Mouse (Mus musculus) erythroblast, embryonic 14.5 days (primary cell): ENCODE data around the gene Slc29a1. TPM values are rescaled to one million over a fixed set of nuclear protein-coding genes. Genes with fewer than 3 reads are reported as not detected.

Experiments used
- H3K27me3 ChIP-seq: 2 replicates; pipeline ENCODE4 v1.6.1; 2012; ENCODE audit warnings: inconsistent platforms; ENCODE audit not compliant: control insufficient read depth
- H3K36me3 ChIP-seq: 2 replicates; pipeline ENCODE4 v1.6.1; 2012; ENCODE audit warnings: mild to moderate bottlenecking, inconsistent platforms; ENCODE audit not compliant: control insufficient read depth
- H3K4me1 ChIP-seq: 2 replicates; pipeline ENCODE4 v1.6.1; 2012; ENCODE audit warnings: inconsistent platforms; ENCODE audit not compliant: control insufficient read depth
- H3K4me3 ChIP-seq: replicated peaks from 2 replicates; pipeline ENCODE3; 2012; ENCODE audit warnings: moderate library complexity, mild to moderate bottlenecking, inconsistent platforms
- H3K9me3 ChIP-seq: 2 replicates; pipeline ENCODE4 v1.6.1; 2012; ENCODE audit warnings: low read length, inconsistent platforms, mixed read lengths; ENCODE audit not compliant: control insufficient read depth
- GATA1 ChIP-seq: IDR thresholded peaks from 2 replicates; pipeline ENCODE4 v1.6.1; 2012; ENCODE audit warnings: low read length, inconsistent platforms, mixed read lengths
- TAL1 ChIP-seq: IDR thresholded peaks from 3 replicates; pipeline ENCODE4 v1.6.1; 2012; ENCODE audit warnings: low read length, inconsistent platforms, mixed read lengths
- polyA plus RNA-seq: library from polyadenylated mRNA; stranded (reverse); fragments of >175 nt; gene quantifications from 2 replicates; pipeline ENCODE4 v1.2.3, GENCODE M21; 2012

The Slc29a1 gene
- polyA plus RNA-seq, 1 experiment, result 77.5 TPM

DNA sequence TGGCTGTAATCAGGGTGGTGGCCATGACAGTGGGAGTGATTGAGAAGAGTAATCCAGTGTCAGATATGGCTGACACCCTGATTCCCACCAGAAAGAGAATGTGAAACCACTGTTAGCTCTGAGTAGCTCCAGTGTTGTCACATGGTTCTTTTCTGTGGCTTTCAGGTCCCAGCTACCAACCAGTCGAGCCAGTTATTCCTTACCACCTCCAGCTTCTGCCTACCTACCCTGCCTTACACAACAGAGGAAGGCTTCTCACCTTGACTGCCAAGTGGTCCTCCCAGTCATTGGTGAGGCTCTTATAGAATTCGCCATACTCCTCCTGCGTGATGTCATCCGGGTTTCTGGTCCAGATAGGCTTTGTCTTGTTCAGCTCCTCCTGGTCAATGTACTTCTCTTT lies 29.4 kb downstream of the Slc29a1 start:
- Histone ChIP-seq H3K4me1 (peaks cover 63% of the 10 kb centered on the region), H3K27me3 (no peaks in the 10 kb centered on the region), H3K36me3 (peaks cover 65% of the 10 kb centered on the region), H3K9me3 (no peaks in the 10 kb centered on the region), H3K4me3 (no peak overlapping the region)
- TF ChIP-seq GATA1, result no peak
- no peak for TF ChIP-seq TAL1

DNA sequence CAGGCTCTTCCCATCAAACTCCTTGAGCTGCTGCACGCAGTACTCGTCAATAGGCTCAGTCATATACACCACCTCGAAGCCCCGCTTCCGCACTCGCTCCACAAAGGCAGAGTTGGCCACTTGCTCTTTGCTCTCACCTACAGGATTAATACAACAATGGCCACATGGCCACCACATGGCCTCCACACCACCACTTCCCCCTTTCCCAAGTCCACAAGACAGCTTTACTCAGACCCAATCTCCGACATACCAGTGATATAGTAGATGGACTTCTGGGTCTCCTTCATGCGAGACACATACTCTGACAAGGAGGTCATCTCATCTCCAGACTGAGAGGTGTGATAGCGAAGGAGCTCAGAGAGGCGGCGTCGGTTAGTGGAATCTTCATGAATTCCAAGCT lies 30.4 kb downstream of the Slc29a1 start:
- Histone ChIP-seq H3K9me3 (no peaks in the 10 kb centered on the region), H3K4me3 (no peak overlapping the region), H3K4me1 (peaks cover 63% of the 10 kb centered on the region), H3K27me3 (no peaks in the 10 kb centered on the region), H3K36me3 (peaks cover 66% of the 10 kb centered on the region)
- TF ChIP-seq TAL1 (no peak), GATA1 (no peak)

DNA sequence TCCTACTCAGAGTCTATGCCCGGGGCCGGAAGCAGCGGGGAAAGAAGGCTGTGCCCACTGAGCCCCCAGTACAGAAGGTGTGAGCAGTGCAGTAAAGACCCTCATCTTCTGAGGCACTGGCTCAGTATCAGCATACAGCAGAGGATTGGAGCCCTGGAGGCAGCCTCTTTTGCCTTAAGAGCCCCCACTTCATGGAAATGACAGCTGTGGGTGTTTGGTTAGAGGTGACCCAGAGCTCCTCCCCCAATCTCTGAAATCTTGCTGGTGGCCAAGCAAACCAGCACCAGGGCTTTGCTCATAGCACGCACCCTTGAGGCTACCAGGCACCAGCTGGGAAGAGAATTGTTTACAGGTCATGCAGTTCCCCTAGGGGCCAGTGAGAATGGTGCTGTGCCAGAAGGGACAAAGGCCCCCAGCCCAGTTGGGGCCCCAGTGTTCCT lies 32.2 kb downstream of the Slc29a1 start:
- H3K9me3 ChIP-seq, result no peaks in the 10 kb centered on the region
- TF ChIP-seq TAL1, result no peak
- TF ChIP-seq GATA1, result no peak
- no peaks in the 10 kb centered on the region for H3K27me3 ChIP-seq
- peaks cover 66% of the 10 kb centered on the region for H3K36me3 ChIP-seq
- no peak overlapping the region for H3K4me3 ChIP-seq
- H3K4me1 ChIP-seq, result peaks cover 55% of the 10 kb centered on the region

DNA sequence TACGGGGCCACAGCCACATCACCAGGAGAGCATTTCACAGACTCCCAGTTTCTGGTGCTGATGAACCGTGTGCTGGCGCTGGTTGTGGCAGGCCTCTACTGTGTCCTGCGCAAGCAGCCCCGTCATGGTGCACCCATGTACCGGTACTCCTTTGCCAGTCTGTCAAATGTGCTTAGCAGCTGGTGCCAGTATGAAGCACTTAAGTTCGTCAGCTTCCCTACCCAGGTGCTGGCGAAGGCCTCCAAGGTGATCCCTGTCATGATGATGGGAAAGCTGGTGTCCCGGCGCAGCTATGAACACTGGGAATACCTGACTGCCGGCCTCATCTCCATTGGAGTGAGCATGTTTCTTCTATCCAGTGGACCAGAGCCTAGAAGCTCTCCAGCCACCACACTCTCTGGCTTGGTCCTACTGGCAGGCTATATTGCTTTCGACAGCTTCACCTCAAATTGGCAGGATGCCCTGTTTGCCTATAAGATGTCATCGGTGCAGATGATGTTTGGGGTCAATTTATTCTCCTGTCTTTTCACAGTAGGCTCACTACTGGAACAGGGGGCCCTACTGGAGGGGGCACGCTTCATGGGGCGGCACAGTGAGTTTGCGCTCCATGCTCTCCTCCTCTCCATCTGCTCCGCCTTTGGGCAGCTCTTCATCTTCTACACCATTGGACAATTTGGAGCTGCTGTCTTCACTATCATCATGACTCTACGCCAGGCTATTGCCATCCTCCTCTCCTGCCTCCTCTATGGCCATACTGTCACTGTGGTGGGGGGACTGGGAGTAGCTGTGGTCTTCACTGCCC lies 32.8 kb downstream of the Slc29a1 start:
- TF ChIP-seq GATA1 (no peak), TAL1 (no peak)
- peaks cover 50% of the 10 kb centered on the region for H3K4me1 ChIP-seq
- peaks cover 64% of the 10 kb centered on the region for H3K36me3 ChIP-seq
- no peaks in the 10 kb centered on the region for H3K9me3 ChIP-seq
- no peaks in the 10 kb centered on the region for H3K27me3 ChIP-seq
- H3K4me3 ChIP-seq, result no peak overlapping the region

DNA sequence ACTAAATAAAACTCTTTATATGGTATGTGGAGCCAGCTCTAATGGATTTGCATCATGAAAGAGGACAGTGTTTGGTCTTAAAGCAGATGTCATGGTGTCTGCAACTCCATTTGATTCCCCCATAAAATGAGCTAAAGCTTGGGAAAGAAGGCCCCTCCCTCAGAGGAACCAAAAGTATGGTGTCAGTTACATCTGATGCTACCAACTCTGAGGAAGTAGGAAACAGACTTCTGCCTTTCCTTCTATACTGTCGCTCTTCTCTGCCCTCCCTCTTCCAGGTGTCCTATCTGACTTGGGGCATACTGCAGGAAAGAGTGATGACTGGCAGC lies 33.4 kb downstream of the Slc29a1 start:
- Histone ChIP-seq H3K36me3 (peaks cover 58% of the 10 kb centered on the region), H3K27me3 (no peaks in the 10 kb centered on the region), H3K9me3 (no peaks in the 10 kb centered on the region), H3K4me1 (peaks cover 48% of the 10 kb centered on the region), H3K4me3 (no peak overlapping the region)
- no peak for TF ChIP-seq TAL1
- TF ChIP-seq GATA1, result no peak

DNA sequence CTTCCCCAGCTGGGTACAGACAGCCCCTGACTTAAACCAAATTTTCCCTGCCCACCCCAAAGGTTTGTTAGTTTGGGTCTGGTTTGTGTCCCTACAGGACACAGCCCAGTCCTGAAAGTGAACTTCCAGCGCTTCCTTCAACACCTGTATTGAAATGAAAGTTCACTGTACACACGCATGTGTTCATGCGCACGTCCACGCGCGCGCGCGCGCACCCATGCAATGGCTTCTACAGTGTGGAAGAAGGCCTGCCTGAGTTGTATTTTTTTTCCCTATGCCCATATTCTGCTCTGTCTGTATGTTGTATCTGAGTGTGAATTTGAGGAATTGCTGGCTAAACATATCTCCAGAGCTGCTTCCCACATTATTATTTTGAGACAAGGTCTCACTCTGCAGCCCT lies 34.3 kb downstream of the Slc29a1 start:
- H3K4me1 ChIP-seq, result peaks cover 44% of the 10 kb centered on the region

DNA sequence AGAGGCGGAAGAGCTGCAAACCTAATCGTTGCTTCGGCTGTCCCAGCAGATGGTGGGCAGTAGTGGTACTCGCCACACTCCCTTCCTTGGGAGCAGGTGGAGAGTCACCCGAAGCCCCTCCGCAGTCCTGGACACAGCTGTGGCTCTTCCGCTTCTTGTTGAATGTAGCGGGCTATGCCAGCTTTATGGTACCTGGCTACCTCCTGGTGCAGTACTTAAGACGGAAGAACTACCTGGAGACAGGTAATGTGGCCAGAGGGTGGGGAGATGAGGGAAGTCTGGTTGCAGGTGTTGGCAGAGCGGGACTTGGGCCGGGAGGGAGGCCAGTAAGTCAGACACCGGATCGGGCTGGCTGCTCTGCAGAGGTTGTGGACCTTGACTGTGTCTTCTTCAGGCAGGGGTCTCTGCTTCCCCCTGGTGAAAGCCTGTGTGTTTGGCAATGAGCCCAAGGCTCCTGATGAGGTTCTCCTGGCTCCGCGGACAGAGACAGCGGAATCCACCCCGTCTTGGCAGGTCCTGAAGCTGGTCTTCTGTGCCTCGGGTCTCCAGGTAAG lies 34.8 kb downstream of the Slc29a1 start:
- Histone ChIP-seq H3K4me1 (peaks cover 40% of the 10 kb centered on the region), H3K9me3 (no peaks in the 10 kb centered on the region), H3K36me3 (peaks cover 45% of the 10 kb centered on the region), H3K4me3 (peak overlapping the region; percentile 88), H3K27me3 (peaks cover 3% of the 10 kb centered on the region; the same call in 1 of the 2 replicates)
- no peak for TF ChIP-seq GATA1
- TF ChIP-seq TAL1, result no peak

More for the DNA sequence above, 34.3 kb downstream of the Slc29a1 start:
- peak overlapping the region; percentile 88 for H3K4me3 ChIP-seq
- TF ChIP-seq GATA1, result no peak
- no peak for TF ChIP-seq TAL1
- peaks cover 50% of the 10 kb centered on the region for H3K36me3 ChIP-seq
- no peaks in the 10 kb centered on the region for H3K9me3 ChIP-seq
- peaks cover 3% of the 10 kb centered on the region; the same call in 1 of the 2 replicates for H3K27me3 ChIP-seq

DNA sequence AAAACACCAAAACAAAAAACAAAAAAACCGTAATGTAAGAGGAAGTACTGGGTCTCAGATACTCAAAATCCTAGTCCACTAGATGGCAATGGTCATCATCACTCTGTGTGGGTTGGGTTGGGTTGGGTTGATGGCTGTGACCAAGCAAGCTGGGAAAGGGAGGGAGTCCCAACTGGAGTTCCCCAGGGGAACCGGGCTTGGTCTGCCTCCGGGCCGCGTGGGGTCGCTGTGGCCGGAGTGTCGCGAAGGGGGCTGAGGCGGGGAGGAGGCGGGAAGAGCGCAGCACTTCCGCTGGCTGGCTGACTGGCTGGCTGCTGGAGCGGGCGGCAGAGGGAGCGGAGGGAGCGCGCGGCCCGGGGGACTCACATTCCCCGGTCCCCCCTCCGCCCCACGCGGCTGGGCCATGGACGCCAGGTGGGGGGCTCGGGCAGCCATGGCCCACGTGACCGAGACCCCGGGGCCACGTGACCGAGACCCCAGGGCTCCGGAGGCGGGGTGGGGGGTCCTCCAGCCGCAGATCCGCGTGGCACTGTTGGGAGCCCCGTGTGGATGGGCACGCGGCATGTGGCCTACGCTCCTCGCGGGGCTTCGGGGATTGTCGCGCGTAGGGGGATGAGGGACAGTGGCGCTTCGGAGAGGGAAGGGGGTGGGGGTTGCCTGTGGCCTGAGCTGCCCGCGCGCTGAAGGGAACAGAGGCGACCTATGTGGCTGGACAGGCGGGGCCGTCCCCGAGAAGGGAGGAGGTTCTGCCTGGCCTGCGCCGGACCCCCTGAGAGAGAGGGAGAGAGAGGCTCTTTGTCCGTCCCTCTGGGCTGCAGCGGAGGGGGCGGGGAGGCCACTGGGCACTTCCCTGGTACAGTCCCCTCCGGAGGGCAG lies 35.5 kb downstream of the Slc29a1 start, which contains the start of gene Slc35b2:
Slc35b2 (plus strand) TSS at position 220 of the 876 bp plus-strand sequence.
- TF ChIP-seq GATA1 (no peak), TAL1 (no peak)
- peaks cover 6% of the 10 kb centered on the region; the same call in 1 of the 2 replicates for H3K27me3 ChIP-seq
- peak within 1 kb of the TSS; percentile 88 for H3K4me3 ChIP-seq
- peaks cover 40% of the 10 kb centered on the region for H3K4me1 ChIP-seq
- H3K36me3 ChIP-seq, result peaks cover 37% of the 10 kb centered on the region
- H3K9me3 ChIP-seq, result no peaks in the 10 kb centered on the region

DNA sequence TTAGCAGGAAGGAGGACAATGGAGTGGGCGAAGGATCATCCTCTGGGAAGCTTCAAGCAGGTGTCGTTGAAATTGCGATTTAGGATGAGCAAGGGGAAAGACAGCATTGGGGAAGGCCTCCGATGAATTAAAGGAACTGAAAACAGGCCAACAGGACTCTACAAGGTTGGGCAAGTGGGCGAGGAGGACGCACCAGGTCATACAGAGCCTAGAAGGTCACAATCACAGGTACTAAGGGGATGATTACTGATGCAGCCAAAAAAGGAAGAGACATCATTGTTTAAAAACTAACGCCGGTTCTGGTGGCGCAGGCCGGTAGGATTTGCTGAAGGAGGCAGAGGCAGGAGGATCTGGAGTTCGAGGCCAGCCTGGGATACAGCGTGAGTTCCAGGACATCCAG lies 36.2 kb downstream of the Slc29a1 start:
- Histone ChIP-seq H3K9me3 (no peaks in the 10 kb centered on the region), H3K4me3 (peak overlapping the region; percentile 88), H3K27me3 (peaks cover 8% of the 10 kb centered on the region), H3K36me3 (peaks cover 31% of the 10 kb centered on the region), H3K4me1 (peaks cover 37% of the 10 kb centered on the region)
- TF ChIP-seq GATA1, result no peak
- no peak for TF ChIP-seq TAL1
